Mouse (Mus musculus): ENCODE measurements at regions not wholly inside any gene's neighbourhood (a gene's known extent, or its start where the extent isn't known, plus 50 kb on each side); places are given as distances from the start of the nearest gene placed in this dataset.
A peak's percentile ranks its signal among the peaks of the same experiment; 100 is the strongest.

DNA sequence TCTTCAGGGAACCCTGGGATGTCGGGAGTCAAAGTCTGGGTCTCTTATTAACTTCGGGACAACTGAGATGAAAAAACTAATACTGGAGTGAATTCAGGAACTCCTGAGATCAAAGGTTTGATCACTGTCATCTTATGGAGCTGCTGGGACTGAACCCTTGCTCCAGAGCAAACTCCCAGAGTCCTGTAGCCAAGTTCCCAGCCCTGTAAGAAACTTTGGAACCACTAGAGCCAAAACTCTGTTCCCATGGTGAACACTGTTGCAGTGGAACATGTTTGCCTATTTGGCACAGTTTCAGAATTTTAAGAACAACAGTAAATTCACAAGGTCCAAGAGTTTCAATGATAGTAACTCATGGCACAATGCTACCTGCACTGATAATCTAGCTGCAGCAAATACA is 172.3 kb upstream of the Nrip1 start:
- Histone ChIP-seq H3K9me3 (no peaks in the 10 kb centered on the region), H3K4me1 (replicated peaks) (no peaks in the 10 kb centered on the region), H3K27me3 (no peaks in the 10 kb centered on the region), H3K4me2 (no peak overlapping the region), H3K4me3 (no peak overlapping the region), H3K27ac (no peak overlapping the region), H3K36me3 (no peaks in the 10 kb centered on the region), H3K9ac (no peak overlapping the region)
- WGBS, result 81% methylated on average over 2 of the region's 2 CpGs
- ATAC-seq (ENCODE audit: low FRiP score), result no peak

DNA sequence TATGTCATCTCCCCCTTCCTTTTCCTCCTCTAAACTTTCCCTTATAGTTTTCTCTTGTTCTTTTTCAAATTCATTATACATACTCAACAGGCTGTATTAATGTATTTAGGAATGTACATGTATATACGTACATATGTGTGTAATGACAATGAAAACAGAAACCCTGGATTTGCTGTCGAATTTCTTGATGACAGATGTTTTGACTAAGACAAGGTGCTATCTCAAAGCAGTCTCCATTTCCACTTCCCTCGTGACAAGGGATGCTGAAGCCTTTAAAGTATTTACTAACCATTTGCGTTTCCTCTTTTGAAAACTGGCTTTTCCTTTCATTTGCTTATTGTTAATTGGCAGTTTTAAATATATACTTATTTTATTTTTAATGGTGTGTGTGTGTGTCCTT is 171.3 kb upstream of the Nrip1 start:
- no peaks in the 10 kb centered on the region for H3K36me3 ChIP-seq

GRCm38 (mm10) chr16:76540964-76541363 is 167.3 kb upstream of the Nrip1 start:
- no peak for ATAC-seq (ENCODE audit: low FRiP score)
- H3K4me2 ChIP-seq, result no peak overlapping the region
- H3K27ac ChIP-seq, result no peak overlapping the region
- no peaks in the 10 kb centered on the region for H3K9me3 ChIP-seq
- H3K9ac ChIP-seq, result no peak overlapping the region
- H3K4me1 ChIP-seq (replicated peaks), result peaks cover 8% of the 10 kb centered on the region
- 68% methylated on average over 5 of the region's 5 CpGs for WGBS
- H3K27me3 ChIP-seq, result no peaks in the 10 kb centered on the region
- no peak overlapping the region for H3K4me3 ChIP-seq
- H3K36me3 ChIP-seq, result no peaks in the 10 kb centered on the region

More for the DNA sequence above, 171.3 kb upstream of the Nrip1 start:
- Histone ChIP-seq H3K4me1 (replicated peaks) (peaks cover under 1% of the 10 kb centered on the region), H3K4me3 (no peak overlapping the region), H3K9ac (no peak overlapping the region), H3K27ac (no peak overlapping the region), H3K9me3 (no peaks in the 10 kb centered on the region), H3K27me3 (no peaks in the 10 kb centered on the region), H3K4me2 (no peak overlapping the region)
- no peak for ATAC-seq (ENCODE audit: low FRiP score)
- WGBS, result 87% methylated on average over 4 of the region's 4 CpGs

GRCm38 (mm10) chr16:76540328-76540923 is 166.8 kb upstream of the Nrip1 start:
- no peaks in the 10 kb centered on the region for H3K9me3 ChIP-seq
- H3K4me3 ChIP-seq, result no peak overlapping the region
- 69% methylated on average over 8 of the region's 8 CpGs for WGBS
- ATAC-seq (ENCODE audit: low FRiP score), result no peak
- peaks cover 8% of the 10 kb centered on the region for H3K4me1 ChIP-seq (replicated peaks)
- no peaks in the 10 kb centered on the region for H3K27me3 ChIP-seq
- no peaks in the 10 kb centered on the region for H3K36me3 ChIP-seq
- no peak overlapping the region for H3K4me2 ChIP-seq
- no peak overlapping the region for H3K9ac ChIP-seq
- no peak overlapping the region for H3K27ac ChIP-seq

DNA sequence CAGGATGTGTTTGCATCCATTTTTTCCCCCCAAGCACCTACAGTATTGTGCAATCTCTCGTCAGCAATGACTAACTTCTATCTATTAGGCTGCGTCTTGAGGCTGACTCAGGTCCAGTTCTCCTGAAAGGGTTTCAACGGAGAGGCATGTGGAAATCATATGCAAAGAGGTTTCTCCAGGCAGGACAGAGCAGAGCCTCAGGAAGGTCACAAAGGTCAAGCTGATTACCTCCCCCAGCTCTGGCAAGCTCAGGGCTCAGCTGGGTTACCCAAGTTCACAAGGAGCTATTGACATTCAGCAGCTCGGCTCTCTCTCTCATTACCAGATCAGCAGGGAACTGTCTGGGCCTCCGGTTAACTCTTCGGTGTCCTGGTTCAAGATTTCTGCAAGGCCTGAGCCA is 166.0 kb upstream of the Nrip1 start:
- Histone ChIP-seq H3K4me1 (replicated peaks) (peaks cover 8% of the 10 kb centered on the region), H3K36me3 (no peaks in the 10 kb centered on the region), H3K4me2 (peak overlapping the region; percentile 21; the same call in 1 of the 2 replicates), H3K27me3 (no peaks in the 10 kb centered on the region), H3K9ac (no peak overlapping the region), H3K9me3 (no peaks in the 10 kb centered on the region), H3K4me3 (no peak overlapping the region), H3K27ac (no peak overlapping the region)
- peak; percentile 63; the same call in 1 of the 2 replicates for ATAC-seq (ENCODE audit: low FRiP score)
- WGBS, result 6% methylated on average over 6 of the region's 6 CpGs

DNA sequence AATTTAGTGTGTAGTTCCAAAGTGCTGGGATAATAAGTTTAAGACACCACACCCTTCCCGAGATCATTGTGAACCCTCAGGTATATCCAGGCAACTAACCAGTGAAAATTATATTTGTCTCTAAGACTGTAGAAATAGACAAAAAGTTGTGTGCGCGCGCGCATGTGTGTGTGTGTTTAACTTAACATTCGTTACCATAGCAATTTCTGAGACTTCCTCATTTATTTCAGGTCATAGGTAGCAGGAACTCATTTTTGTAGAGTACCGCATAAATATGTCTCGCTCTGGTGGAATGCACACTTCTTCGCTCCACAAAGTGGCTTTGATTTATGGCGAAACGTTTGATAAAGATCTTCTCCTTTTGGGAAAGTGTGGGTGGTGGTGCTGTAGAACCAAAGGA is 164.2 kb upstream of the Nrip1 start:
- Histone ChIP-seq H3K4me2 (no peak overlapping the region), H3K27me3 (no peaks in the 10 kb centered on the region), H3K27ac (no peak overlapping the region), H3K4me1 (replicated peaks) (peaks cover 8% of the 10 kb centered on the region), H3K9ac (no peak overlapping the region), H3K4me3 (no peak overlapping the region), H3K36me3 (no peaks in the 10 kb centered on the region), H3K9me3 (no peaks in the 10 kb centered on the region)
- WGBS, result 92% methylated on average over 11 of the region's 11 CpGs
- ATAC-seq (ENCODE audit: low FRiP score), result no peak

- Histone ChIP-seq H3K9ac (no peak overlapping the region), H3K4me2 (no peak overlapping the region), H3K4me3 (no peak overlapping the region), H3K36me3 (no peaks in the 10 kb centered on the region), H3K27me3 (no peaks in the 10 kb centered on the region), H3K9me3 (no peaks in the 10 kb centered on the region), H3K4me1 (replicated peaks) (no peaks in the 10 kb centered on the region), H3K27ac (no peak overlapping the region)
- no peak for ATAC-seq (ENCODE audit: low FRiP score)
- 91% methylated on average over 8 of the region's 8 CpGs for WGBS
These were observed 159.2 kb upstream of the Nrip1 start for GRCm38 (mm10) chr16:76532928-76533217.

DNA sequence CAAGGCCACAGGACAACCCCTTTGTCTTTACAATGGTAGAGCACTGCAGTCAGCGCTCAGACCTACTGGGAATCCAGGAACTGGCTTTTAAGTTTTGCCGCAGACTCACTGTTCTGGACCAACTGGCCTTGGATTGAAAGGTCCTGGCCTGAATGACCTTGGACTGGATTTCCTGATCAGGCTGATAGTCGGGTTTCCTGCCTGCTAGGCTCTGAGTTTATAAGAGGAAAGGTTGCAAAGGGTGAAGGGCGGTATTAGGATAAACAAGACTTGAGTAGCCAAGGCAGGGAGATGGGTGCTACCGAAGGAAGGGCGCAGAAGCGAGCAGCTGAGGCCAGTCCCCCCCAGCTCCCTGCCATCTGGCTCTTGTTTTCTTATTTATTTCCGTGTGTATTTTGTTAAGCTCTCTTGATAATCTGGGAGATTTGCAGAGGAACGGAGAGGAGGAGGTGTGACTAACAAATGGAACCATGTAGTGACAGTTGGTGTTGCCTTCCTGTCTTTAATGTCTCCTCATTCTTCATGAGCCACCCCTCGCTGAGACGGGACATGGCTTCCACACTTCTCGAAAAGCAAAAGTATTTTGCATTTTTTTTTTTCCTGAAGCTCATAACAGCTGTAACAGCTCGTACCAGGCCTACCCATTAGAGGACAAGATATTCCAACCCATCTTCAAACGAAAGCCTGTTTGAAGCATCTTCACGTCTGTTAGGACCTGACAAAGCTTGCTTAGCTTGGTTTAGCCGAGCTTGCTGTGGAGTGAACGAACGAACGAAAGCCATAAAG is 158.7 kb upstream of the Nrip1 start:
- H3K27ac ChIP-seq, result no peak overlapping the region
- H3K9me3 ChIP-seq, result no peaks in the 10 kb centered on the region
- no peaks in the 10 kb centered on the region for H3K4me1 ChIP-seq (replicated peaks)
- no peak for ATAC-seq (ENCODE audit: low FRiP score)
- no peak overlapping the region for H3K9ac ChIP-seq
- no peaks in the 10 kb centered on the region for H3K36me3 ChIP-seq
- no peaks in the 10 kb centered on the region for H3K27me3 ChIP-seq
- 81% methylated on average over 19 of the region's 19 CpGs for WGBS
- H3K4me3 ChIP-seq, result no peak overlapping the region
- H3K4me2 ChIP-seq, result no peak overlapping the region

GRCm38 (mm10) chr16:76530886-76531285 is 157.3 kb upstream of the Nrip1 start:
- Histone ChIP-seq H3K4me3 (no peak overlapping the region), H3K27me3 (no peaks in the 10 kb centered on the region), H3K36me3 (no peaks in the 10 kb centered on the region), H3K9ac (no peak overlapping the region), H3K27ac (no peak overlapping the region), H3K4me1 (replicated peaks) (no peaks in the 10 kb centered on the region), H3K9me3 (no peaks in the 10 kb centered on the region), H3K4me2 (no peak overlapping the region)
- ATAC-seq (ENCODE audit: low FRiP score), result no peak
- WGBS, result 96% methylated on average over 3 of the region's 3 CpGs

GRCm38 (mm10) chr16:76529613-76530012 is 156.0 kb upstream of the Nrip1 start:
- H3K27ac ChIP-seq, result no peak overlapping the region
- no peaks in the 10 kb centered on the region for H3K27me3 ChIP-seq
- H3K36me3 ChIP-seq, result no peaks in the 10 kb centered on the region
- H3K4me3 ChIP-seq, result no peak overlapping the region
- WGBS, result 98% methylated on average over 4 of the region's 4 CpGs
- no peak for ATAC-seq (ENCODE audit: low FRiP score)
- no peak overlapping the region for H3K4me2 ChIP-seq
- H3K9ac ChIP-seq, result no peak overlapping the region
- H3K9me3 ChIP-seq, result no peaks in the 10 kb centered on the region
- no peaks in the 10 kb centered on the region for H3K4me1 ChIP-seq (replicated peaks)

- H3K27ac ChIP-seq, result no peak overlapping the region
- H3K4me1 ChIP-seq (replicated peaks), result no peaks in the 10 kb centered on the region
- no peak overlapping the region for H3K4me2 ChIP-seq
- H3K36me3 ChIP-seq, result no peaks in the 10 kb centered on the region
- WGBS, result 87% methylated on average over 6 of the region's 6 CpGs
- H3K4me3 ChIP-seq, result no peak overlapping the region
- no peaks in the 10 kb centered on the region for H3K9me3 ChIP-seq
- no peak overlapping the region for H3K9ac ChIP-seq
- no peaks in the 10 kb centered on the region for H3K27me3 ChIP-seq
- no peak for ATAC-seq (ENCODE audit: low FRiP score)
These were observed 153.7 kb upstream of the Nrip1 start for GRCm38 (mm10) chr16:76527106-76527949.

DNA sequence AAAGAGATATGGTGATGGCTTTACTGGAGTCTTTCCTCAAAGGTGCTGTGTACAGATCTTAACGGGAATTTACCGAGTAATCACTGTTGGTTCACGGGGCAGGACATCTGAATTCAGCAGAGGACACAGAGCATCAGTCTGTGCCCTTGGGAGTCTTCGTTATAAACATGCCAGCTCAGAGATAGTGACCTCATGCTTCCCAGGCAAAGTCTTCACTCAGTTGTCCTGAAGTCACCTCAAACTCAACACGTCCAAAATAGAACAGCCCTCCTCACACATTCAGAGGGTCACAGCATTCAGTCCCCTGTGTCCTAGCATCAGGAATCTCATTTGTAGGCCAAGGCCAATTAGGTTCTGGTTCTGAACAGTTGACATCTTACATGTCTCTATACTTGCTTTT is 151.9 kb upstream of the Nrip1 start:
- Histone ChIP-seq H3K4me1 (replicated peaks) (no peaks in the 10 kb centered on the region; the same call in 1 of the 2 replicates), H3K4me2 (no peak overlapping the region), H3K4me3 (no peak overlapping the region), H3K9me3 (no peaks in the 10 kb centered on the region), H3K27me3 (no peaks in the 10 kb centered on the region), H3K27ac (no peak overlapping the region), H3K9ac (no peak overlapping the region), H3K36me3 (no peaks in the 10 kb centered on the region)
- WGBS, result 88% methylated on average over 5 of the region's 5 CpGs
- ATAC-seq (ENCODE audit: low FRiP score), result no peak
